Mouse (Mus musculus): Measurements from ENCODE around the gene Ipcef1. TPM values are rescaled to one million over a fixed set of nuclear protein-coding genes. Genes with fewer than 3 reads are reported as not detected.

Gene Ipcef1
- polyA plus RNA-seq, 1 experiment from 2014 or later, result 0.28 TPM

DNA sequence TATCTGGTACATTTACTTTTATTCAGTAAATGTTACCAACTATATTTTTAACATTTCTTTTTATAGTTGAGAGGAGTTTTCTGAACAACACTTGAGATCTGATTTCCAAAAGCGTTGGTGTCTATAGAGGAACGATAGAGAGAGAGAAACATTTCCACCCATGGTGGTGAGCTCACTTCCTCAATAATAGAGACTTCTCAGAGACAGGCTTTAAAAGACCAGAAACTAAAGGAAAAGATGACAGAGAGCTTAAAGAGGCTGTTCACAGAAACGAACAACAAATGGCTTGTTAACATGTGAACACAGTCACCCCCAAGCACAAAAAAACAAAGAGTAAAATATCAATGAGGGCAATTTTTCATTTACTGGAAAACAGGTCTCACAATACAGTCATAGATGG, 2.4 kb downstream of the Ipcef1 start:
- 87% methylated on average over 3 of the region's 3 CpGs for WGBS
- H3K4me1 ChIP-seq (ENCODE audit: control insufficient read depth, insufficient read depth, low read length), result no peaks in the 10 kb centered on the region
- no peaks in the 10 kb centered on the region for H3K9me3 ChIP-seq (ENCODE audit: control insufficient read depth, low read length)
- ATAC-seq (ENCODE audit: insufficient number of reproducible peaks, low FRiP score, low TSS enrichment, low read depth), result no peak
- no peaks in the 10 kb centered on the region for H3K36me3 ChIP-seq (ENCODE audit: control insufficient read depth, insufficient read depth, low read length)
- no peaks in the 10 kb centered on the region for H3K27me3 ChIP-seq (ENCODE audit: control insufficient read depth, insufficient read depth, low read length)
- DNase-seq (ENCODE audit: low spot score), result no peak
- no peak overlapping the region for H3K4me2 ChIP-seq (ENCODE audit: low read depth, severe bottlenecking)
- H3K9ac ChIP-seq (ENCODE audit: low read length), result no peak overlapping the region
- no peak overlapping the region for H3K27ac ChIP-seq (replicated peaks; ENCODE audit: low read depth, low read length)
- H3K4me3 ChIP-seq (ENCODE audit: low read depth, low read length), result no peak overlapping the region

DNA sequence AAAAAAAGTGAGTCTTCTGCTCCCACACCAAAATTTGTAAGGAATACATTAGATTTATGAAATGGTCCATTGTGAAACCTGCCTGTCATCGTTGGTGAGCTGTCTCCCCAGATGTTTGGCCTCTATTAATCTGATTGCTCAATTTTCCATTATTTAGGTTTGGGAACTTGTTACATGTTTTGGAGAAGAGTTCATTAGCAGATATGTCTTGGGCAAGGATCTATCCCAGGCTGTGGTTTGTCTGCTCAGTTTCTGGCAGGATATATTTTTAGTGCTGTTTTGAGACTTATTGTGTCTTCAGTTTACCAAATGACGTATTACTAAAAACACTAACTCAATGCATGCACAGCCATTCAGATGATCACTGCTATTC, 4.4 kb downstream of the Ipcef1 start:
- H3K9me3 ChIP-seq (ENCODE audit: control insufficient read depth, low read length), result no peaks in the 10 kb centered on the region
- H3K4me2 ChIP-seq (ENCODE audit: low read depth, severe bottlenecking), result no peak overlapping the region
- H3K4me3 ChIP-seq (ENCODE audit: low read depth, low read length), result no peak overlapping the region
- DNase-seq (ENCODE audit: low spot score) (no peak), ATAC-seq (ENCODE audit: insufficient number of reproducible peaks, low FRiP score, low TSS enrichment, low read depth) (no peak)
- no peak overlapping the region for H3K27ac ChIP-seq (replicated peaks; ENCODE audit: low read depth, low read length)
- WGBS, result 88% methylated on average over 2 of the region's 2 CpGs
- no peak overlapping the region for H3K9ac ChIP-seq (ENCODE audit: low read length)
- no peaks in the 10 kb centered on the region for H3K4me1 ChIP-seq (ENCODE audit: control insufficient read depth, insufficient read depth, low read length)
- H3K36me3 ChIP-seq (ENCODE audit: control insufficient read depth, insufficient read depth, low read length), result no peaks in the 10 kb centered on the region
- no peaks in the 10 kb centered on the region for H3K27me3 ChIP-seq (ENCODE audit: control insufficient read depth, insufficient read depth, low read length)

DNA sequence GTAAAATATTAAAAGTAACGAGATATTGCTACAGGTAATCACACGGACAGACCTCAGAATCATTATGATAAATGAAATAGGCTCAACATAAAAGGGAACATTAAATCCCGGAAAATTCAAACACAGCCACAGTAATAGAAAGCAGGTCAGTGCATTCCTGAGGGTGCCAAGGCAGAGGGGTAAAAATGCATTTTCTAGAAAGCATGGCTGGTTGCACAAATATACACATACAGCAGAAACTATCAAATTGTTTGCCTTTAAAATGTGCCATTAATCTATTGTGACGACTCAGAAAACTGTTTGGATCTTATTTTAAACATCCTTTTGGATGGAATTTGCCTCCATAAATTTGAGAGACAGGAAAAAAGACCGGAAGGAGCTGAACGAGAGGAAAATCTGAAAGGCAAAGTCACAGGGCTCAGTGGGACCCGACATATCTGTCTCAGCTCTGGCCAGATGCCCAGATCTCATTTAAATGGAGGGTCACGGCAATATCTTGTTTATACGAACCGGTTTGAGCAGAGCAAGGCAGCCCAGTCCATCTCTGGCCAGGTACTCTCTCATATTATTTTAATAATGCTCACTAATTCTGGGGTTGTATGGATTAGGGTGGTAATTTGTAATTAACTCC, 4.9 kb downstream of the Ipcef1 start:
- H3K4me2 ChIP-seq (ENCODE audit: low read depth, severe bottlenecking), result no peak overlapping the region
- no peak overlapping the region for H3K27ac ChIP-seq (replicated peaks; ENCODE audit: low read depth, low read length)
- H3K4me1 ChIP-seq (ENCODE audit: control insufficient read depth, insufficient read depth, low read length), result no peaks in the 10 kb centered on the region
- no peaks in the 10 kb centered on the region for H3K9me3 ChIP-seq (ENCODE audit: control insufficient read depth, low read length)
- H3K27me3 ChIP-seq (ENCODE audit: control insufficient read depth, insufficient read depth, low read length), result no peaks in the 10 kb centered on the region
- 40% methylated on average over 10 of the region's 10 CpGs for WGBS
- ATAC-seq (ENCODE audit: insufficient number of reproducible peaks, low FRiP score, low TSS enrichment, low read depth) (no peak), DNase-seq (ENCODE audit: low spot score) (no peak)
- no peak overlapping the region for H3K4me3 ChIP-seq (ENCODE audit: low read depth, low read length)
- H3K36me3 ChIP-seq (ENCODE audit: control insufficient read depth, insufficient read depth, low read length), result no peaks in the 10 kb centered on the region
- no peak overlapping the region for H3K9ac ChIP-seq (ENCODE audit: low read length)

DNA sequence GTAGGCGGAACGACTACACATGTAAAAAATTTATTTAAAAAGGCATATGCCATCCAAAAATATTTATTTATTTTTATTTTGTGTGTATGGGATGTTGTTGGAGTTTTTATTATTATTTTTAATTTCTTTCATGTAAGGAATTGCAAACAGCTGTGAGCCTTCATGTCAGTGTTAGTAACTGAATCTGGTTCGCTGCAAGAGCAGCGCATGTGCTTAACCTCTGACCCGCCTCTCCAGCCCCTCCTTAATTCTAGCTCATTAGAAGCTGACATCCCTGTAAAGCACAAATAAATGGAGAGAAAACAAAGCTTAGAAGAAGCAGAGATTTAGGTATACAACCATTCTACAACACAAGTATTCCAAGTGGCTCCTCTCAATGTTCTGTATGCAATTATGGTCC, 8.4 kb downstream of the Ipcef1 start:
- no peaks in the 10 kb centered on the region for H3K36me3 ChIP-seq (ENCODE audit: control insufficient read depth, insufficient read depth, low read length)
- no peak overlapping the region for H3K4me3 ChIP-seq (ENCODE audit: low read depth, low read length)
- no peaks in the 10 kb centered on the region for H3K9me3 ChIP-seq (ENCODE audit: control insufficient read depth, low read length)
- H3K4me1 ChIP-seq (ENCODE audit: control insufficient read depth, insufficient read depth, low read length), result no peaks in the 10 kb centered on the region
- no peak overlapping the region for H3K9ac ChIP-seq (ENCODE audit: low read length)
- no peak overlapping the region for H3K4me2 ChIP-seq (ENCODE audit: low read depth, severe bottlenecking)
- no peaks in the 10 kb centered on the region for H3K27me3 ChIP-seq (ENCODE audit: control insufficient read depth, insufficient read depth, low read length)
- H3K27ac ChIP-seq (replicated peaks; ENCODE audit: low read depth, low read length), result no peak overlapping the region
- 59% methylated on average over 5 of the region's 5 CpGs for WGBS
- no peak for ATAC-seq (ENCODE audit: insufficient number of reproducible peaks, low FRiP score, low TSS enrichment, low read depth)
- no peak for DNase-seq (ENCODE audit: low spot score)

DNA sequence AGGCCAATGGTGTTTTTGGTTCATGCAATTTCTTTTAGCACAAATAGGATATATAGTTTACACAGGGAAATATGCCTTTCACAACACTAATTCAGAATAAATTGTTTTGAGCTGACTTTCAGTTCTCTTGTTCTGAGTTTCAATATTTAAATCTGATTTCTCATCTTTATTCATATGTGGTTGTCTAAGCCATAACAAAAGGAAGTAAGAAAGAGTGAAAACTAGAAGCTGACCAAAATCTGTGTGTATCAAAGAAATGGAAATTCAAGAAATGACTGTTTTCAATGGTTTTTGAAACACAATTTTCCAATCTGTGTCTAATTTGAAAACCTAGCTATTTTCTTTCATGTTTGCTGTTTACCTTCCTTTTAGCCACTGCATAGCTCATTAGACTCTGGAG, 11.2 kb downstream of the Ipcef1 start:
- H3K9ac ChIP-seq (ENCODE audit: low read length), result no peak overlapping the region
- H3K27me3 ChIP-seq (ENCODE audit: control insufficient read depth, insufficient read depth, low read length), result no peaks in the 10 kb centered on the region
- H3K36me3 ChIP-seq (ENCODE audit: control insufficient read depth, insufficient read depth, low read length), result no peaks in the 10 kb centered on the region
- ATAC-seq (ENCODE audit: insufficient number of reproducible peaks, low FRiP score, low TSS enrichment, low read depth) (no peak), DNase-seq (ENCODE audit: low spot score) (no peak)
- H3K4me1 ChIP-seq (ENCODE audit: control insufficient read depth, insufficient read depth, low read length), result no peaks in the 10 kb centered on the region
- no peak overlapping the region for H3K27ac ChIP-seq (replicated peaks; ENCODE audit: low read depth, low read length)
- H3K9me3 ChIP-seq (ENCODE audit: control insufficient read depth, low read length), result no peaks in the 10 kb centered on the region
- no peak overlapping the region for H3K4me2 ChIP-seq (ENCODE audit: low read depth, severe bottlenecking)
- no peak overlapping the region for H3K4me3 ChIP-seq (ENCODE audit: low read depth, low read length)

DNA sequence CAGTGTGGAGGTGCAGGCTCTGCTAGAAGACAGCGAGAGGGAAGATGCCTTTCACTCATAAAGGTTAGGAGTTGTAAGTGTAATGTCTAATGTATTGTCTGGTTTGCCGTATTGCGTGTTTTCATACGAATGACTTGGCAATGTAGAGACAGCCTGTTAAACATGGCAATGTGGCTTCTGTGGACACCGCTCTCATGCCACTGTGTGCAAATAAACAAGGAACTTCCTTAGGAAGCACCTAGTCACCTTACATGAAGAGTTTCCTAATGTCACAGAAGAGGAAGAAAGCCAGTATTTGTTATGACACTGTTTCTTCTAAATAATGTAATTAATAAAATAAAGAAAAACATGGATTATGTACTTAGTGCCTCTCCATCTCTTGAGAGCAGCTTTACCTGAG, 15.1 kb downstream of the Ipcef1 start:
- DNase-seq (ENCODE audit: low spot score), result no peak
- Histone ChIP-seq H3K9me3 (ENCODE audit: control insufficient read depth, low read length) (no peaks in the 10 kb centered on the region), H3K4me3 (ENCODE audit: low read depth, low read length) (no peak overlapping the region), H3K27me3 (ENCODE audit: control insufficient read depth, insufficient read depth, low read length) (no peaks in the 10 kb centered on the region), H3K36me3 (ENCODE audit: control insufficient read depth, insufficient read depth, low read length) (no peaks in the 10 kb centered on the region), H3K27ac (replicated peaks; ENCODE audit: low read depth, low read length) (no peak overlapping the region), H3K4me2 (ENCODE audit: low read depth, severe bottlenecking) (no peak overlapping the region), H3K4me1 (ENCODE audit: control insufficient read depth, insufficient read depth, low read length) (no peaks in the 10 kb centered on the region), H3K9ac (ENCODE audit: low read length) (no peak overlapping the region)
- 96% methylated on average over 5 of the region's 5 CpGs for WGBS
- no peak for ATAC-seq (ENCODE audit: insufficient number of reproducible peaks, low FRiP score, low TSS enrichment, low read depth)

DNA sequence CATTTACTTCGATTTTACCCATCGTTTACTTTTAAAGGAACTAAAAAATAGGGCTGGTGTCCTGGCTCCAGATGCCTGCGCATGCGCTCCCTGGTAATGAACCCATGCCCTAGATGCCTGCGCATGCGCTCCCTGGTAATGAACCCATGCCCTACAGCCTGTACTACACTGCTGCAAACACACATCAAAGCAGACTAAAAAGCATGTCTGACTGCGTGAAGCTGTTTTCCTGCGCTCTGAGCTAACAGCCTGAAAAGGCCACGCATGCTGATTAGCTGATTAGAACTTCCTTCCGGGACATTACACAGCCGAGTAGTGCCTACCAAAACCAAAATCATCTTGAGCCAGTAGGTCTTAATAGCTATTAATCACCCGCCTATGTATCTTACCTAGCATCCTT, 16.7 kb downstream of the Ipcef1 start:
- ATAC-seq (ENCODE audit: insufficient number of reproducible peaks, low FRiP score, low TSS enrichment, low read depth) (no peak), DNase-seq (ENCODE audit: low spot score) (no peak)
- H3K9ac ChIP-seq (ENCODE audit: low read length), result no peak overlapping the region
- H3K4me2 ChIP-seq (ENCODE audit: low read depth, severe bottlenecking), result no peak overlapping the region
- H3K9me3 ChIP-seq (ENCODE audit: control insufficient read depth, low read length), result no peaks in the 10 kb centered on the region
- no peak overlapping the region for H3K27ac ChIP-seq (replicated peaks; ENCODE audit: low read depth, low read length)
- no peak overlapping the region for H3K4me3 ChIP-seq (ENCODE audit: low read depth, low read length)
- no peaks in the 10 kb centered on the region for H3K36me3 ChIP-seq (ENCODE audit: control insufficient read depth, insufficient read depth, low read length)
- no peaks in the 10 kb centered on the region for H3K4me1 ChIP-seq (ENCODE audit: control insufficient read depth, insufficient read depth, low read length)
- H3K27me3 ChIP-seq (ENCODE audit: control insufficient read depth, insufficient read depth, low read length), result no peaks in the 10 kb centered on the region
- WGBS, result 77% methylated on average over 12 of the region's 12 CpGs

DNA sequence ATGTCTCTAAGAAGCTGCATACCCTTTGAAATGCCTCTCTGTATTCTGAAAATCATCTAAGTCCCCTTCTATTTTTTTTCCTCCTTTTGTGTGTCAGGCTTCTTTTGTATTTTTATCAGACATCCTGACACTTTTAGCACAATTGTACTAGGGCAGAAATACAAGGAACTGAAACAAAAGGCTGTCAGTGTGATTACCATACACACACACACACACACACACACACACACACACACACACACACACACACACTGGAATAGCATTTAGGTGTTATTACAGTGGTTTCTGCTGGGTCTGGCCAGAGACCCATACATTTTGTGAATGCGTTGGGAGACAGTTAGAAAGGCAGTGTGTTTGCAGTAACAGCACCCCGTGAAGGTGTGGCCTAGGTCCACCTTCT, 18.8 kb downstream of the Ipcef1 start:
- no peak overlapping the region for H3K27ac ChIP-seq (replicated peaks; ENCODE audit: low read depth, low read length)

DNA sequence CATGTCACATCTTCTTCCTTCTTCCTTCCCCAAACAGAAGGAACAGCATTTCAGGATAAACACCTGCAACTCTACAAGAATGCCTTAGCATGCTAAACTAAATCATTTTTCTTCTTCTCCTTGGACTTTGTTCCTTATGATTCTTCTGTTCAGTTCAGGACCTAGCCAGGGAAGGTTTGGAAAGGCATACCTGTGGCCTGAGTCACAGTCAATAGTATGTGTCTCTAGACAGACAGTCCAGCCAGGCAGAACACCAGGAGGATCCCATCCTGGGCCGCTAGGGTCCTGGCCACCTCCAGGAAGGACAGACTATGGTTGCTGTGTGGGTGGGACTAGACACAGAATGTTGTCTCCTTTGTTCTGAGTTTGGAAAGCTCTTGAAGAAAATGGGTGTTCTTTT, 27.2 kb downstream of the Ipcef1 start:
- no peaks in the 10 kb centered on the region for H3K36me3 ChIP-seq (ENCODE audit: control insufficient read depth, insufficient read depth, low read length)
- no peak overlapping the region for H3K4me2 ChIP-seq (ENCODE audit: low read depth, severe bottlenecking)
- no peak overlapping the region for H3K4me3 ChIP-seq (ENCODE audit: low read depth, low read length)
- DNase-seq (ENCODE audit: low spot score), result no peak
- no peak overlapping the region for H3K27ac ChIP-seq (replicated peaks; ENCODE audit: low read depth, low read length)
- no peaks in the 10 kb centered on the region for H3K4me1 ChIP-seq (ENCODE audit: control insufficient read depth, insufficient read depth, low read length)
- no peaks in the 10 kb centered on the region for H3K27me3 ChIP-seq (ENCODE audit: control insufficient read depth, insufficient read depth, low read length)
- no peak for ATAC-seq (ENCODE audit: insufficient number of reproducible peaks, low FRiP score, low TSS enrichment, low read depth)
- WGBS, result 78% methylated on average over 1 of the region's 1 CpGs
- no peaks in the 10 kb centered on the region for H3K9me3 ChIP-seq (ENCODE audit: control insufficient read depth, low read length)
- no peak overlapping the region for H3K9ac ChIP-seq (ENCODE audit: low read length)

More for the DNA sequence above, 18.8 kb downstream of the Ipcef1 start:
- Histone ChIP-seq H3K9ac (ENCODE audit: low read length) (no peak overlapping the region), H3K4me2 (ENCODE audit: low read depth, severe bottlenecking) (no peak overlapping the region), H3K4me3 (ENCODE audit: low read depth, low read length) (no peak overlapping the region), H3K9me3 (ENCODE audit: control insufficient read depth, low read length) (no peaks in the 10 kb centered on the region), H3K4me1 (ENCODE audit: control insufficient read depth, insufficient read depth, low read length) (no peaks in the 10 kb centered on the region), H3K36me3 (ENCODE audit: control insufficient read depth, insufficient read depth, low read length) (no peaks in the 10 kb centered on the region), H3K27me3 (ENCODE audit: control insufficient read depth, insufficient read depth, low read length) (no peaks in the 10 kb centered on the region)
- WGBS, result 100% methylated on average over 2 of the region's 2 CpGs
- ATAC-seq (ENCODE audit: insufficient number of reproducible peaks, low FRiP score, low TSS enrichment, low read depth) (no peak), DNase-seq (ENCODE audit: low spot score) (no peak)
